Mouse (Mus musculus) myocyte (in vitro differentiated cells): ENCODE results near the gene Frem1.

Experiments used
- E2F4 ChIP-seq: IDR thresholded peaks from one replicate; pipeline ENCODE4 v1.6.1; 2011; ENCODE audit warnings: mild to moderate bottlenecking, control low read depth, moderate library complexity; ENCODE audit not compliant: insufficient read depth
- MAX ChIP-seq: IDR thresholded peaks from one replicate; pipeline ENCODE4 v1.6.1; 2011; ENCODE audit warnings: low read depth, mild to moderate bottlenecking, control low read depth
- MYOD1 ChIP-seq, 3 experiments: IDR thresholded peaks; one replicate each; pipeline ENCODE4 v1.6.1; 2011; ENCODE audit warnings: control low read depth in 2 of 3, low read depth in 2 of 3, mild to moderate bottlenecking in 2 of 3, moderate library complexity in 1 of 3; ENCODE audit not compliant: insufficient read length in 2 of 3, control insufficient read depth in 1 of 3
- MYOG ChIP-seq, 3 experiments: IDR thresholded peaks; one replicate each; pipeline ENCODE4 v1.6.1; 2011; ENCODE audit warnings: control low read depth in 2 of 3, low read depth in 2 of 3, mild to moderate bottlenecking in 2 of 3; ENCODE audit not compliant: insufficient read length in 2 of 3, control insufficient read depth in 1 of 3, insufficient read depth in 1 of 3
- POLR2A ChIP-seq: IDR thresholded peaks from one replicate; pipeline ENCODE4 v1.6.1; 2011; ENCODE audit warnings: low read depth, mild to moderate bottlenecking, control low read depth, moderate library complexity; ENCODE audit not compliant: insufficient read length
- POLR2AphosphoS2 ChIP-seq: IDR thresholded peaks from one replicate; pipeline ENCODE4 v1.6.1; 2011; ENCODE audit warnings: low read depth, control low read depth; ENCODE audit not compliant: insufficient read length
- SRF ChIP-seq: IDR thresholded peaks from one replicate; pipeline ENCODE4 v1.6.1; 2011; ENCODE audit warnings: low read depth; ENCODE audit not compliant: control insufficient read depth, insufficient read length
- TCF12 ChIP-seq: IDR thresholded peaks from one replicate; pipeline ENCODE4 v1.6.1; 2011; ENCODE audit warnings: mild to moderate bottlenecking, control low read depth; ENCODE audit not compliant: poor library complexity, insufficient read depth, severe bottlenecking
- TCF3 ChIP-seq: IDR thresholded peaks from one replicate; pipeline ENCODE4 v1.6.1; 2011; ENCODE audit warnings: low read depth, control low read depth; ENCODE audit not compliant: insufficient read length
- USF1 ChIP-seq: IDR thresholded peaks from one replicate; pipeline ENCODE4 v1.6.1; 2011; ENCODE audit warnings: low read depth, mild to moderate bottlenecking, control low read depth, moderate library complexity

DNA sequence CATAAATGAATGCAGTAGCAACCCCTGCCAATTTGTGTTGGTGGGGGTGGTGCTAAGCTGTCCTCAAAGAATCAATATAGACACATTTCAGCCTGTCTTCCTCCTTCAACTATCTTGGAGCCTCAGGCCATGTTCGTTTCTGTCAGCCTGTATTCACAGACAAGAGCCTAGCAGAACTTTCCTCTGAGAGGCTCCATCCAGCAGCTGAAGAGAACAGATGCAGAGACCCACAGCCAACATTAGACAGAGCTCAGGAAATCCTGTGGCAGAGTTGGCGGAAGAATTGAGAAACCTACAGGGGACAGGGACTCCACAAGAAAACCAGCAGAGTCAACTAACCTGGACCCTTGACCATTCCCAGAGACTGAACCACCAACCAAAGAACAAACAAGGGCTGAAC is 3.3 kb upstream of the Frem1 start:
- no peak for TF ChIP-seq MYOD1 (IDR thresholded peaks at IDR 0.05; ENCODE audit: control insufficient read depth in 1 of 3, insufficient read length in 2 of 3, low read depth in 2 of 3)
- TF ChIP-seq MAX, result no peak
- TF ChIP-seq POLR2A, result no peak
- TF ChIP-seq POLR2AphosphoS2, result no peak
- TF ChIP-seq TCF3, result no peak
- TF ChIP-seq E2F4, result no peak
- no peak for TF ChIP-seq TCF12
- TF ChIP-seq MYOG (IDR thresholded peaks at IDR 0.05; ENCODE audit: control insufficient read depth in 1 of 3, insufficient read depth in 1 of 3, insufficient read length in 2 of 3, low read depth in 2 of 3), result no peak
- TF ChIP-seq USF1, result no peak
- TF ChIP-seq SRF, result no peak
